Comparison of ENCODE assay signal across 1 mouse cellular context in the genomic region with DNA sequence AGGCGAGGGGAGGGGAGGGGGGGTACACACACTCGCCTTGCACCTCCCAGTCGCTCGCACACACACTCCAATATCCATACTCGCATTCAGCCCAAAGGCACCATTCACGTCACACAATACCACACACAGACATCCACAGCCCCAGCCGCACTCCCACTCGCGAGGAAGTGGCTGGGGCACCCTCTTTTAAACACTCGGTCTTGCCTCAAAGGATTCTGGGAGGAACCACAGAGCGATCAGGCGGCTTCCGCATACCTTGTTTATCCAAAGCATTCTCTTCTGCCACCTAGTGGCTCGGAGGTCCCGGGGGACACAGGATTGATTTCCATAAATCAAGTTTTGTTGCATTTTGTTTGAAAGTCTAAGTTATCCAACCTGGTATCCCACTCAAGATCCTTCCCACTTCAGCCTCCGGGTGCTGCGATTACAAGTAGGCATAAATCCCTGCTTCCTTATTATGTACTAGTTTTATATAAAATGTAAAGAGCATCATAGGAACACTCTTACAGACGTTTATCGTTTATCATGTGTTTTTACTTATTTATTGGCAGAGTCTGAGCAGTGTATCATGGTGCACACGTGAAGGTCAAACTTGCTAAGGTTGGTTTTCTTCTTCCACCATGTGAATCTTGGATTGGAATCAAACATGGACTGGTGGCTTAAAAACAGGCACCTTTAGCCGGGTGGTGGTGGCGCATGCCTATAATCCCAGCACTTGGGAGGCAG.
A peak's percentile ranks its signal among the peaks of the same experiment; 100 is the strongest.
TF ChIP-seq lines count a peak whose summit lies in the region.

No protein-coding gene starts in this region.

TF ChIP-seq in myocyte, 11 proteins besides CTCF, POLR2A, EP300 and RAD21 (continued from another document):
- TF ChIP-seq POLR2AphosphoS2 (IDR thresholded peaks at IDR 0.05; ENCODE audit: insufficient read length, low read depth) (peak; percentile 100), MYOD1 (IDR thresholded peaks at IDR 0.05; ENCODE audit: control insufficient read depth in 1 of 3, insufficient read length in 2 of 3, low read depth in 2 of 3) (no peak), REST (IDR thresholded peaks at IDR 0.05; ENCODE audit: insufficient read depth, insufficient read length) (peak; percentile 49), MAX (IDR thresholded peaks at IDR 0.05; ENCODE audit: low read depth) (no peak), TCF12 (IDR thresholded peaks at IDR 0.05; ENCODE audit: insufficient read depth, poor library complexity, severe bottlenecking) (no peak), TCF3 (IDR thresholded peaks at IDR 0.05; ENCODE audit: insufficient read length, low read depth) (no peak), MYOG (IDR thresholded peaks at IDR 0.05; ENCODE audit: control insufficient read depth in 1 of 3, insufficient read depth in 1 of 3, insufficient read length in 2 of 3, low read depth in 2 of 3) (peak in 1 of 3 experiments; percentile 21)
